Mouse (Mus musculus) cerebellum, adult 9-10 months (tissue): Measurements from ENCODE around the gene Csad.
"Not testable (repeated sequence)": the region's sequence is repeated elsewhere in the genome, so short reads cannot be mapped to it uniquely, and the experiment has no call there.

Source experiments
- DNase-seq: peaks from one replicate; pipeline ENCODE4 v3.0.0; 2022

The Csad gene

DNA sequence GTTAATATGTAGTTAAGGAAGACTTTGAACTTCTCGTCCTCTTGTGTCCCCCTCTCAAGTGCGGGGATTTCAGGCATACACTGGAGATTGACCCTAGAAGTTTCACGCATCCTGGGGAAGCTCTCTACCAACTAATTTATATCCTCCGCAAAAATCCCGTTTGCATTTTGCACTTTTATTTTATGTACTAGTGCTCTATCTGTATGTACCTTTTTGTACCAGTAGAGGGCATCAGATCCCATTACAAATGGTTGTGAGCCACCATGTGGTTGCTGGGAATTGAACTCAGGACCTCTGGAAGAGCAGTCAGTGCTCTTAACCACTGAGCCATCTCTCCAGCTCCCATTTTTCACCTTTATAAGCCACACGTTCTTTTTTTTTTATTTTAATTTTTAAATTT is 49.5 kb downstream of the Csad start:
- DNase-seq, result not testable (repeated sequence)

DNA sequence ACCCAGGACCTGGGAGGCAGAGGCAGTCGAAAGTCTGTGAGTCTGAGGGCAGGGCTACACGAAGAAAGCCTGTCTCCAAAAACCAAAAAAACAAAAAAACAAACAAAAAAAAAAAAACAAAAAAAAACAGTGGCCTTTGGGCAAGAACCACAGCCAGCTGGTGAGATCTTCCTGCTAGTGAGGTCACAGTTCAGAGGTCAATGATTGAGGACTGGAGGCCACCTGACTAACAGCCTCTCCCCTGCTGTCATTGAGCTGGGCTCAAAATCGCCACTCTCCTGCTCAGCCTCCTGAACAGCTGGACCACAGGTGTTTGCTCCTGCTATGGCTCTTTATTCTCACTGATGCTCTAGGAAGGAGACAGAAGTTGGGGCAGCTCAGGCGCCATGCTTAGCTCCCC is 51.9 kb downstream of the Csad start:
- no peak for DNase-seq

DNA sequence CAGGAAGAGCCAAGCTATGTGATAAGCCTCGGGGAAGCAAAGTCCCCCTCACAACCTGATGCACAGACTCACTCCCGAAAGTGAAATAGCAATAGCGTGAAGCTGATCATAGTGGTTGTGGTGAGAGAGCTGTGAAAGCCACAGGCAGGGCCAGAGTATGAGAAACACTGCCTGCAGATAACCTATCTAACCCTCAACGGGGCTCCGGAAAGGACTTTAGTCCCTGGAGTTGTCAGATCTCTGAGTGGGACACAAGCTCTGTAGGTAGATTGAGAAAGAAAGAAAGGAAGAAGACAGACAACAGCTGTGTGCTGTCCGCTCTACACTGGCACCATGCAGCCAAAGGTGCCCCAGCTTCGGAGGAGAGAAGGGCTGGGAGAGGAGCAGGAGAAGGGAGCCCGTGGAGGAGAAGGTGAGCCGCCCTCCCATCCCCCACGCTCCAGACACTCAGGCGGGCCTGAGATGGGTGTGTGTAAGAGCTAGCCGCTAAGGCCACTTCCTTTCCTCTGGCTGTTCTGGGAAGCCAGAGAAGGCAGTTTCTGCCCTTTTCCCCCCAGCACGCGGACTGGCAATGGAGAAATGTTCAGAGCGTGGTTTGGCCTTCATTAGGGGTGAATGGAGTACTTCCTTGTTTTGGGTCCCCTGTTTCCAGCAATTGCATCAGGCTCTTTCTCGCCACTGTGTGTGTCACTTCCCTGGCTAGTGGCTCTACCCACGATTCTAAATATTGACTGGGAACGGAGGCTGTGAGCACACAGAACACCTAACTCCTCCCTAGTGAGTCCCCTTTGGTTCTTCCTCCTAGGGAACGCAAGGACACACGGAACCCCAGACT is 54.0 kb downstream of the Csad start, which contains the start of gene Soat2:
Soat2 (plus strand) TSS at position 226 of the 835 bp plus-strand sequence.
- no peak for DNase-seq

DNA sequence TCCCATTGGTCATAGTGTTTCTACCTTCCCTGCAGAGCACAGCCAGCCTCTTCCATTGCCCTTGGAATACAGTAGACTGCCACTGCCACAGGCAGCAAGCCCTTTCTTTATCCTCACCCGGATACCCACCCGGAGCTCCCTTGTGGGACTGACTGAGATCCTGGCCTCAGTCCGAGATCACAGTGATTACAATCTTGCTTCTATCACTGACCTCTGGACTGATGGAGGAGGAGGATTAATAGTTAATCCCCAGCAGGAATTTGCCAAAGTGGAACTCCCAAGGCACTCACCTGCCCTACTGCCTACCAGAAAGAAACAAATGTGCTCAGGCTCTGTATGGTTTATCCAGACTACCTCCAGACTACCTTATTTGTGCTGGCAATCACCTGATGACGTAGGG is 55.0 kb downstream of the Csad start:
- no peak for DNase-seq

DNA sequence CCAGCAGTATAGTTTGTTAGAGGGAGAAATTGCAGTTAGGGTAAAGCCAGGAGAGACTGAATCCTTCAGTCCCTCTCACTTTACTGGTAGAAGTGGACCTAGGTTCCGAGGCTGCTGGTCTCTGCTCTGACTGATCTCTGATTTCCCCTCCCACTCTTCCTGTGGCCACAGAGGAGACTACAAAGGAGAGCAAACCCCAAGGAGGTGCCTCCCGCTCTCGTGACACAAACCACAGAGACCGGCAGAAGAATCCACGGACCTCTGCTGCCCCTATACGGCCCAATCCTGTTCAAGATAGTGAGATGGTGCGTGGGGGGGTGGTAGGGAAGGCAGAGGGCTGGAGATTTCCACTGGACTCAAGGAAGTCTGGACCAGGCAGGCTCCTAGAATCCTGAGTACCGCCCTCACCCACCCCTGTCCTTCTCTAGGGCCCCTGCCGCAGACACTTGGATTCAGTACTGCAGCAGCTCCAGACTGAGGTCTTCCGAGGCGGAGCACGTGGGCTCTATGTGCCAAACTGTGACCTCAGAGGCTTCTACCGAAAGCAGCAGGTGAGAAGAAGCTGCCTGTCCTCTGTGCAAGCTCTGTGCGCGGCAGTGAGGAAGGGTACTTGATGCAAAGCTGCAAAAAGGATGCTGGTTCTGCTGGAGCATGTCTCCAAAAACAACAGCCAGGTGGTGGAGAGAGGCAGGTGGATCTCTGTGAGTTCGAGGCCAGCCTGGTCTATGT is 56.7 kb downstream of the Csad start:
- no peak for DNase-seq

GRCm38 (mm10) chr15:102146882-102147281 is 57.6 kb downstream of the Csad start:
- peak; percentile 73 for DNase-seq

DNA sequence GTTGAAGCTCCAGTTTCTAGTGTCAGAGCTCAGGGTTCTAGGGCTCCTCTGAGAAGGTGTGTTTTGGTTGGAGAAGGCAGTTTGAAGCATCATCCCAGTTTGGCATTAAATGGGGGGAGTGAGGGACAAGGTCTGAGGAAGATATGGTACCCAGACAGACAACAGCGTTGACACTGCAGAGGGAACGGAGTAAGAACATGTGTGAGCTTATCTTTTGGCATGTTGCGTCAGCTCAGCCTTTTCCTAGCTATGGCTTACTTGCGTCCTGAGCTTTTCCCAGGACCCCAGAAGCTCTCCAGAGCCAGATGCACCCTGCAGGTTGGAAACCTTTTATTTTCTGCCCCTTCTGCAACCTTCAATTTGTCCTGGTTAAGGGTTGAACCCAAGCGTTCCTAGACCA is 58.4 kb downstream of the Csad start:
- DNase-seq, result no peak

- no peak for DNase-seq
Observed at GRCm38 (mm10) chr15:102145330-102145729, 59.2 kb downstream of the Csad start.

DNA sequence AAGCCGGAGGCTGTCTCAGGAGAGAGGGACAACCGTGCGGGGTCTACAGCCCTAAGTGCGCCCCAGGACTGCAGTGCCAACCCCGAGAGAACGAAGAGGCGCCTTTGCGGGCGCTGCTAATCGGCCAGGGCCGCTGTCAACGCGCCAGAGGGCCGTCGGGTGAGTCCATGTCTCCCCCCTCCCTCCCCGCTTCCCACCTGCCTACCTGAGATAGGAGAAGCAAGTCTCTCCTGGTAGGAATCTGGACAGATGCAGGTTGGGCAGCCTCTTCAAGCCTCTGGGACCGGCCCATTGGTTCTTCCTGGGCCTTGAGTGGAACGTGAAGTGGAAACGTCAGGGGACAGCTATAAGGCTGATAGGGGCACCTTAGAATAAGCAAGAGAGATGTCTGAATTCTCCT is 59.8 kb downstream of the Csad start:
- no peak for DNase-seq

DNA sequence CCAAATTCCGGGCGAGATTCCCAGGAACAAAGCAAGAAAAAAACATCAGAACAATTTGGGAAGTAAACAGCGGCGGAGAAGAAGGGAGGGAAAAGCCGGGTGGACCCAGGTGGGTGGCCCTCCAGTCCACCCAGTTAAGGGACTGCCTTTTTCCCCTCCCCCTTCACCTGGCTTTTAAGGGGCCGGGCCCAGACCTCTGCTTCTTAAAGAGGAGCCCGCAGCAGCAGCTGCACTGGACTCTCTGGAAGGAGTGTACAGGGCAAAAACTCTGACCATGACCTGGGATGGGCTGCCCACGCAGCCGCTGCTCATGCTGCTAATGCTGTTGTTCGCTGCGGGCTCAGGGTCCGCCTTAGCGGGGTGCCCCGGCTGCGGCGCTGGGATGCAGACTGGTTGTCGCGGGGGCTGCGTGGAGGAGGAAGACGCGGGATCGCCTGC is 60.2 kb downstream of the Csad start, which contains the start of gene Igfbp6:
Igfbp6 (plus strand) TSS at position 89 of the 438 bp plus-strand sequence.
- no peak for DNase-seq

GRCm38 (mm10) chr15:102142914-102143912 is 61.3 kb downstream of the Csad start:
- DNase-seq, result no peak

GRCm38 (mm10) chr15:102141120-102141519 is 63.4 kb downstream of the Csad start:
- DNase-seq, result no peak

DNA sequence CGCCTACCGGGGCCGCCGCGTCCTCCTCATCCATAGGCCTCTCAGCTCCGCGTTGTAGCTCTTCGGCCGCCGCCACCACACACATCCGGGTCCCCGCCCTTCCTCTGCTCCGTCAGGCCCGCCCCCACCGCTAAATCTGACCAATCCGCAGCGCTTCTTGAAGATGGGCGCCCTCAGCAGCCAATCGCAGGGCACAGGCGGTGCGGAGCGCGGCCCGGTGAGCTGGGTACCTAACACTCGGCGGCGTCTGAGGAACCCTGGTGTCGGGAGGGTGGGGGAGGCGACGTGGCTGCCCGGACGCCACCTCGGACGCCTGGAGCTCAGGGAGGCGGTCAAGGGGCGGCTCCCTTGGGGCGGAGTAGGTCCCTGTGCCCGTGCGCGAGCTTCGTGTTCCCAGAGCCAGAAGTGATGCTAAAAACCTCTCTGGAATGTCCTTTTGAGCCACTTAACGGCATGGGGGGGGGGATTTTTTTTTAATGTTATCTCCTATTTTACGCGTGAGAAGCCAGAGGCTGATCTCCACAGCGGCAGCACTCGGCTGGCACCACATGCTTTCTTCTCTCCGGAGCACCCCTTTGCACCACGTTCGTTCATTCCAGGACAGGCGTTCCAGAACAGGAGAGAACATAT is 68.3 kb downstream of the Csad start, which contains the start of gene Spryd3:
Spryd3 (minus strand) TSS at position 106 of the 630 bp plus-strand sequence.
- peak; percentile 98 for DNase-seq

GRCm38 (mm10) chr15:102135522-102136128 is 68.9 kb downstream of the Csad start:
- no peak for DNase-seq

DNA sequence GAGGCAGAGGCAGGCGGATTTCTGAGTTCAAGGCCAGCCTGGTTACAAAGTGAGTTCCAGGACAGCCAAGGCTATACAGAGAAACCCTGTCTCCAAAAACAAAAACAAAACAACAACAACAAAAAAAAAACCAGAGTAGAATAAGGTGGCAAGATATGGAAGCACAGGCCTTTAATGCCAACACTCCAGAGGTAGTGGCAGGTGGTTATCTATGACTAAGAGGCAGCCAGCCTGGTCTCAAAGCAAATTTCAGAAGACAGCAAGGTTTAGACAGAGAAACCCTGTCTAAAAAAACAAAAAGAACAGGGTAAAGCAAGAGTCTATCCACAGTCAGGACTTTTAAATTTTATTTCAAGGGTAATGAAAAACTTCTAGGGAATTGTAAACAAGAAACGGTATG is 69.8 kb downstream of the Csad start:
- no peak for DNase-seq

DNA sequence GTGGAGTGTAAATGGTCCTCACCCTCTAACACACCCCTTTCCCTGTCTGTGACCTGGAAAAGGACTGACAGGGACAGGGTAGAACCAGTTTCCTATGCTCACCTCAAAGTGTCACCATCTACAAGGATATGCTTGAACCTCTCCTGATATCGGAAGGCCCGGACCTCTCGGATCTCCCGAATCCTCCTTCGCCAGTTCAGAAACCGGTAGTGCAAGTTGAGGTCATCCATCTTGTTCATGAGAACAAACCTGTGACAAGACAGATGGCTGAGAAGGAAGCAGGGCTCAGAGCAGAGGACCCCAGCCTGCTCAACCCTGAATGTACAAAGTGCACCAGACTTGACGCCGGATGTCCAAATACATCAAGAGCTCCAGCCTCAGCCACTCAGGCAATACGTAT is 71.2 kb downstream of the Csad start:
- DNase-seq, result no peak
